Mouse (Mus musculus) splenic B cell, adult 2 months (primary cell): ENCODE results near the gene Slc38a2.

Experiments
- DNase-seq: peaks from one replicate; pipeline ENCODE4 v3.0.0-alpha.2; 2011; ENCODE audit warnings: low read depth, low spot score
- H3K27me3 ChIP-seq: 2 replicates; pipeline ENCODE4 v1.6.1; 2012; ENCODE audit warnings: mild to moderate bottlenecking, low read length, moderate library complexity, mixed read lengths; ENCODE audit not compliant: control insufficient read depth, poor library complexity, insufficient read depth, severe bottlenecking
- H3K36me3 ChIP-seq: 2 replicates; pipeline ENCODE4 v1.6.1; 2012; ENCODE audit warnings: mild to moderate bottlenecking, low read length, moderate library complexity, mixed read lengths; ENCODE audit not compliant: control insufficient read depth, poor library complexity, insufficient read depth, severe bottlenecking

Gene Slc38a2

DNA sequence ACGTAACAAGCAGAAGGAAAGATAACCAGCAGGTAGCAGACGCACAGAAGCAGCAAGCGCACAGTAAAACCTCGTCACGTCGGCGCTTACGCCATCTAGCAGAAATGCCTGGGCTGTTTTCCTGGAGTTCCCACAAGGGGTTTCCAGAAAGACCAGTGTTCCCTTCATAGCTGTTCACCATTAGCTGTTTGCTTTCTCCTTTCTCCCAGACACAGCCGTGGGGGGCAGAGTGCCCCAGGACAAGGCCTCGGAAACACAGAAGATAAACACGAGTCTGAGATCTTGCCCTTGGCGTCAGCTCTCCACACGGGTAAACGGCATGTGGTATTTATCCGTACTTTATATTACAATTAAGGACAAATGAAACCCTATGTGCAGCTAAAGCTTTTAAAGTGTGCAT is 23.8 kb downstream of the Slc38a2 start:
- no peak for DNase-seq
- Histone ChIP-seq H3K36me3 (no peaks in the 10 kb centered on the region), H3K27me3 (0 out of 2 replicates have a peak, but pooled peaks cover 1% of the 10 kb centered on the region)

DNA sequence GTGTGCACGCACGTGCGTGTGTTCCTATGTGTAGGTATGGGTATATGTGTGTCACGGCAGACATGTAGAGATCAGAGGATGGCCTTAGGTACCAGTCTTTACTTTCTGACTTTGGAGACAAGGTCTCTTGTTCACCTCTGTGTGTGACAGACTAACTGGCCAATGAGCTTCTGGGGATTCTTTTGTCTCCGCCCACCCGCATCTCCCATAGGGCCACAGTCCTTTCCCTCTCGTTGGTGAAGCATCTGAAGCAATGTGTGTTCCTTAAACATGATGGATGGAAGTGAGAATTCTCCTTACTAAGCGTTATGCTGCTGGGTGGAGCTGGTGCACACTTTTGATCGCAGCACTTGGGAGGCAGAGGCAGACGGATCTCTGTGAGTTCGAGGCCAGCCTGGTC is 24.5 kb downstream of the Slc38a2 start:
- Histone ChIP-seq H3K27me3 (0 out of 2 replicates have a peak, but pooled peaks cover 1% of the 10 kb centered on the region), H3K36me3 (no peaks in the 10 kb centered on the region)
- DNase-seq = no peak

GRCm38 (mm10) chr15:96674089-96674488 is 25.4 kb downstream of the Slc38a2 start:
- Histone ChIP-seq H3K27me3 (0 out of 2 replicates have a peak, but pooled peaks cover 1% of the 10 kb centered on the region), H3K36me3 (no peaks in the 10 kb centered on the region)
- no peak for DNase-seq

- DNase-seq = no peak
- Histone ChIP-seq H3K27me3 (no peaks in the 10 kb centered on the region), H3K36me3 (no peaks in the 10 kb centered on the region)
These were observed 29.8 kb downstream of the Slc38a2 start for GRCm38 (mm10) chr15:96669721-96670120.

DNA sequence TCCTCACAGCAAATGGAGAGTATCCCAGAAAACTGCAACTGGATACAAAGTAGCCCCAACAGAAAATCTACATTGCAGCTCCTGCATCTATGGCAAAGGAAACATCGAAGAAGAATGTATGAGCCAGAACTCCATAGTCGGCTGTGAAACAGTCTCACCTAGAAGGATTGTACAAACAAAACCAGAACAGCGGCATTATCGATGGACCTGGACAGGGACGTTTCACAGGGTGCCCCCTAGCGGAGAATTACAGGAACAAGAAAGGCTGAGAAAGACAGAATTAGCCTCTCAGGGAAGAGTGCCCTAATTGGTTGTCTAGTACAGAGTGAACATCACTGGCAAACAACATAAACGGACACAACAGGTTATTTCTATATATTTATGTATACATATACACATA is 32.9 kb downstream of the Slc38a2 start:
- Histone ChIP-seq H3K36me3 (no peaks in the 10 kb centered on the region), H3K27me3 (no peaks in the 10 kb centered on the region)
- DNase-seq = peak; percentile 88

- no peaks in the 10 kb centered on the region for H3K36me3 ChIP-seq
- DNase-seq = peak; percentile 95
- H3K27me3 ChIP-seq = no peaks in the 10 kb centered on the region
These were observed 33.6 kb downstream of the Slc38a2 start for GRCm38 (mm10) chr15:96665889-96666288.

DNA sequence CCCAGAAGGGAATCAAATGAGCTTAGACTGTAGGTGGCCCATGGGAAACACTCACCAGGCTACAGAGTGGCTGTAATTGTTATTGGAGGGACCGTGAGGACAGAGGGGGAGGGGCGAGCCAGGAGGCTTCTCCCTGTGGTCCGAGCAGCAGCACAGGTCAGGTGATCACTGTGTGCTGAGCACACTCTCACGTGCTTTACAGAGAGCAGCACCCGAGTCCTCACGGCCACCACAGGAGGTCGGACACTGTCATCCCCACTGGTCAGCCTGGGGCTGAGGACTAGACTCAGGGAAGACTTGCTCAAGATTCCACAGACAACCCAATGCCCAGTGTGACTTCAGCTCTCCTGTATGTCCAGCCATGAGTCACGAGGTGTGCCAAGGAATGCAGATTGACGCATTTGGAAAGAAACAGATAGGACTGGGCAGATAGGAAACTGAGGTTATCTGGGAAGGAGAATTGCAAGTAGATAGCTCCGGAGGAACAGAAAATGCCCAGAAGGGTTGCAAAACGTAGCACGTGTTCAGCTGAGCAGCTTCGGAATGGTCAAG is 38.9 kb downstream of the Slc38a2 start:
- DNase-seq = no peak
- Histone ChIP-seq H3K36me3 (no peaks in the 10 kb centered on the region), H3K27me3 (no peaks in the 10 kb centered on the region)

- no peaks in the 10 kb centered on the region for H3K36me3 ChIP-seq
- no peak for DNase-seq
- H3K27me3 ChIP-seq = no peaks in the 10 kb centered on the region
These were observed 41.3 kb downstream of the Slc38a2 start for GRCm38 (mm10) chr15:96658275-96658602.

GRCm38 (mm10) chr15:96657576-96658274 is 41.8 kb downstream of the Slc38a2 start:
- H3K27me3 ChIP-seq = no peaks in the 10 kb centered on the region
- no peak for DNase-seq
- H3K36me3 ChIP-seq = no peaks in the 10 kb centered on the region

DNA sequence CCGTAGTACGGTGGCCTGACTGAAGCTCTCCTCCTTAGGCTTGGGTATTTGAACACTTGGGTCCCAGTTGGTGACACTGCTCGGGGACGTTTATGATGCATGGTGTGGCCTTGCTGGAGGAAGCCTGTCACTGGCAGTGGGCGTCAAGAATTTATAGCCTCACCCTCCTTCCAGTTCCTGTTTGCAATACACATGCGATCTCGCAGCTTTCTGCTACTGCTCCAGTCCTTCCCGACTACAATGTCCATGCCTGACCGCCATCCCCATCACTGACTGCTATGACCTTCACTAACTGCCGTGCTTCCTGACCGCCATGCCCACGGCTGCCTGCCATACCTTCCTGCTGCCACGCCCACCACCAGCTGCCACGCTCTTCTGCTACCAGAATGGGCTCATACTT is 44.0 kb downstream of the Slc38a2 start:
- Histone ChIP-seq H3K36me3 (no peaks in the 10 kb centered on the region), H3K27me3 (no peaks in the 10 kb centered on the region)
- peak; percentile 64 for DNase-seq

GRCm38 (mm10) chr15:96654714-96655113 is 44.8 kb downstream of the Slc38a2 start:
- Histone ChIP-seq H3K27me3 (no peaks in the 10 kb centered on the region), H3K36me3 (no peaks in the 10 kb centered on the region)
- DNase-seq = peak; percentile 82

- H3K27me3 ChIP-seq = no peaks in the 10 kb centered on the region
- no peaks in the 10 kb centered on the region for H3K36me3 ChIP-seq
- no peak for DNase-seq
These were observed 46.5 kb downstream of the Slc38a2 start for GRCm38 (mm10) chr15:96653011-96653410.

DNA sequence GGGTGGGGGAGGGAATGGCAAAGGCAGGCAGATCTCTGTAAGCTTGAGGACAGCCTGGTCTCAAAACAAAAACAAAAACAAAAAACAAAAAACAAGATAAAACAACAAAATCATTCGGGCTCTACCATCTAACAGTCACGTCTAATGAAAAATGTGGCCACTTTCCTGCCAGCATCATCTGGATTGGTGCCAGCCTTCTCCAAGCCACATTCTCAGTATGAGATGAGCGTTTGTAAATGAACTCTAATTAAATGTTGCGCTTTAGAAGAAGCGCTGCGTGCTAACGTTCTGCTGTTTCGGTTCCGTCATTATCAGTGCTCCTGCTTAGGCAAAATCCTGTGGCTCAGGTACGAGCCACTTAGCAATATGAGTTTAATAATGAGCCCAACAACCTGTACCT is 47.0 kb downstream of the Slc38a2 start:
- no peak for DNase-seq
- Histone ChIP-seq H3K36me3 (no peaks in the 10 kb centered on the region), H3K27me3 (no peaks in the 10 kb centered on the region)

- H3K27me3 ChIP-seq = no peaks in the 10 kb centered on the region
- peak; percentile 47 for DNase-seq
- no peaks in the 10 kb centered on the region for H3K36me3 ChIP-seq
These were observed 52.2 kb downstream of the Slc38a2 start for GRCm38 (mm10) chr15:96647376-96647775.

DNA sequence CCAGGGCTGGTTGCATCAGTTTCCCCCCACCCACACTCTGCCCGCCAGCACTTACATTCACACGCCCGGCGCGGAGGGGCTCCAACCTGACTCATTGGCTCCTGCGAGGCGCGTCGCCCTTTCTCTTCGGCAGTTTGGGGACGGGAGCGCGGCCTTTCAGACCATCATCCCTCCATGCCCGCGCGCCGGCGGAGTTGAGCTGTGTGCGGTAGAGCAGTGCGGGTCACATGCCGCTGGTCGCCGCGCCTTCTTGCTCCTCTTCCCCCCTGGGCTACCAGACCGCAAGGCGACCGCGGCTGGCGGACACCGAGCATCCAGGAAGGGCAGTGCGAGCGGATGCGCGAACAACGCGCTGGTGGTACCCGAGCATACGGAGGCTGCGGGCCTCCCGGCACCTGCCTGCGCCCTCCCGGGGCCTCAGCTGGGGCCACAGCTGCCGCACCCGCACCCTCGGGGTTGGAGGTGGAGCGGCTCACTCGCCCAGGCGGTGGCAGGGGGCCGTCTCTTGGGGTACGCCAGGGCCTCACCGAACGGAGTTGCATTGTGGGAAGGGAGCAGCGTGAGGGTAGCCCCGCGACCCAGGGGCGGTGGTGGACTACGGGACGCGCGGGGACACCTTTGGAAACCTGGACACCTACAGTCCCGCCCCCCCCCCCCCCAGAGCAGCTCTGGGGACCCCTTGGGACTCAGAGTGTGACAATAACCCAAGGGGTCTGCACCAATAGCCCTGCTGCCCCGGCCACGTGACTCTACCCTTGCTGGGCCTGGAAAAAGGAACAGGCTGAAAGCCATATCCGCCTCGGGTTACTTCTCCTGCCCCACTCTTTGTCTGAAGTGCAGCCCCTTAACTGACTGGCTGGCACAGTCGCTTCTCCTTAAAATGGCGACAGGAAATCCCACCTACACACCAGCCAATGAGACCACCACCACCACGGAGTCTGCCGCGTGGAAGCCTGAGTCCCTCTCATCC is 56.8 kb downstream of the Slc38a2 start, which contains the start of gene Slc38a1:
Slc38a1 (minus strand) TSS at position 478 of the 970 bp plus-strand sequence.
- DNase-seq = peak; percentile 85

More for the DNA sequence above, 56.8 kb downstream of the Slc38a2 start, which contains the start of gene Slc38a1:
- H3K27me3 ChIP-seq = no peaks in the 10 kb centered on the region
- H3K36me3 ChIP-seq = peaks cover 3% of the 10 kb centered on the region; the same call in 1 of the 2 replicates
